Mouse (Mus musculus) thymus, adult 2 months (tissue): ENCODE data around the gene Pidd1. TPM values are rescaled to one million over a fixed set of nuclear protein-coding genes. Genes with fewer than 3 reads are reported as not detected.
A peak's percentile ranks its signal among the peaks of the same experiment; 100 is the strongest.
"Not testable (repeated sequence)": the region's sequence is repeated elsewhere in the genome, so short reads cannot be mapped to it uniquely, and the experiment has no call there.

Experiments used
- DNase-seq: peaks from one replicate; pipeline ENCODE4 v3.0.0; 2021
- H3K27ac ChIP-seq: fragments of 200-500 bp; 2 replicates; pipeline ENCODE4 v1.5.1; 2012; ENCODE audit warnings: low read length, control low read depth; ENCODE audit not compliant: control insufficient read depth, insufficient read depth
- H3K27me3 ChIP-seq: fragments of 200-500 bp; 2 replicates; pipeline ENCODE4 v1.6.1; 2012; ENCODE audit warnings: mild to moderate bottlenecking, low read length, moderate library complexity, mixed read lengths; ENCODE audit not compliant: control insufficient read depth, insufficient read depth
- H3K36me3 ChIP-seq: fragments of 200-500 bp; 2 replicates; pipeline ENCODE4 v1.6.1; 2012; ENCODE audit warnings: mild to moderate bottlenecking, low read length, moderate library complexity; ENCODE audit not compliant: control insufficient read depth, insufficient read depth
- H3K4me1 ChIP-seq: fragments of 200-500 bp; replicated peaks from 2 replicates; pipeline ENCODE4 v1.6.1; 2012; ENCODE audit warnings: low read length; ENCODE audit not compliant: control insufficient read depth, insufficient read depth
- H3K4me3 ChIP-seq: fragments of 200-500 bp; 2 replicates; pipeline ENCODE4 v1.5.1; 2012; ENCODE audit warnings: mild to moderate bottlenecking, low read length, control low read depth, moderate library complexity; ENCODE audit not compliant: control insufficient read depth, insufficient read depth
- CTCF ChIP-seq: fragments of 200-500 bp; IDR thresholded peaks from 2 replicates; pipeline ENCODE4 v1.5.1; 2012; ENCODE audit warnings: mild to moderate bottlenecking, control low read depth, low read length, moderate library complexity, borderline replicate concordance; ENCODE audit not compliant: control insufficient read depth, poor library complexity, insufficient read depth; ENCODE audit errors: extremely low read depth
- POLR2A ChIP-seq: fragments of 200-500 bp; IDR thresholded peaks from 2 replicates; pipeline ENCODE4 v1.6.1; 2012; ENCODE audit warnings: mild to moderate bottlenecking, low read length, control low read depth, moderate library complexity; ENCODE audit not compliant: control insufficient read depth, poor library complexity, insufficient read depth; ENCODE audit errors: extremely low read depth
- WGBS: fragments of 180-500 bp; shearing (Covaris S2); methylation state at CpG from one replicate; pipeline ENCODE4 v1.1.7; 2018; 5-methylcytosine and 5-hydroxymethylcytosine counted together
- polyA plus RNA-seq: library from polyadenylated mRNA; depleted of rRNA; stranded (reverse); fragments of >200 nt; gene quantifications from 2 replicates; pipeline ENCODE4 v1.2.3, GENCODE M21; 2012

Gene Pidd1
- polyA plus RNA-seq, 1 experiment = 109 TPM

DNA sequence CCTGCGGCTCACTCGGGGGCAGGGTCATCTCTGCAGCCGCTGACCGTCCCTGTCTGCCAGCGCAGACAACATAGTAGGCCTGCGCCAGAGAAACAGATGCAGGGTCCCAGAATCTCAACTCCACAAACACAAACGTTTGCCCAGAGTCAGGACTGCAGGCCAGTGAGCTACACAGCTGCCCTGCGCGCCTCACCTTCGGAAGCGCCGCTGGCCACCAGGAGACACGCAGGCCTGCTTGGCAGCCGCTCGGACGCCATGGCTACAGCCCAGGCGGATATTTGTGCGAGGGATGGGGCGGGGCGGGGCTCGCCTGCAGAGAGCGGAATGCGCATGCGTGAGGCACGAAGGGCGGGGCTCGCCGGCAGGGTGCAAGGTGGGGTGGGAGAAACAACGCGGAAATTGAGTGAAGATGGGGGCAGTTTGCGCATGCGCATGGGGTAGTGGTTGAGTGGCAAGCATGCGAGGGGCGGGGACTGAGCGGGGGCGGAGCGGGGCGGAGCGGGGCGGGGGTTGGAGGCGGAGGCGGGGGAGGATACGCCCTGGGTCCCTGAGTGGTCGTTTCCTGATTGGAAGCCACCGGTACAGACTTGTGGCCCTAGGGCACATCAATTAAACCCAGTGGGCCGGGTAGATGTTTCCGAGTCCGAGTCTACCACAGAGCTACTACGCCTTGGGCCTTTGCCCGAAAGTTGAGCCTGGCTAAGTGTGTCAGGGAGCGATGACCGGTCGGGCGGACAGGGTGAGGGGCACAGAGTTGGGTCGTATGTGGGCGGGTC, 29.8 kb downstream of the Pidd1 start, which contains the start of gene Gatd1:
Gene Gatd1, minus strand, starts transcription at position 328 of the 776 bp plus-strand sequence.
- under 1% methylated on average over 56 of the region's 56 CpGs for WGBS
- Histone ChIP-seq H3K4me3 (peak within 1 kb of the TSS; percentile 94), H3K27ac (peak within 1 kb of the TSS; percentile 14; the same call in 1 of the 2 replicates), H3K4me1 (peaks cover 14% of the 10 kb centered on the region), H3K36me3 (peaks cover 4% of the 10 kb centered on the region; the same call in 1 of the 2 replicates), H3K27me3 (no peaks in the 10 kb centered on the region)
- peak; percentile 99 for DNase-seq
- peak; percentile 80 for TF ChIP-seq POLR2A
- peak; percentile 44; the same call in 1 of the 2 replicates for TF ChIP-seq CTCF

- TF ChIP-seq CTCF = no peak
- peaks cover 15% of the 10 kb centered on the region for H3K4me1 ChIP-seq
- peak overlapping the region; percentile 14; the same call in 1 of the 2 replicates for H3K27ac ChIP-seq
- 6% methylated on average over 16 of the region's 16 CpGs for WGBS
- no peaks in the 10 kb centered on the region for H3K27me3 ChIP-seq
- peak; percentile 18 for DNase-seq
- peak overlapping the region; percentile 94 for H3K4me3 ChIP-seq
- peaks cover 4% of the 10 kb centered on the region; the same call in 1 of the 2 replicates for H3K36me3 ChIP-seq
These were observed 30.5 kb downstream of the Pidd1 start for GRCm38 (mm10) chr7:141413331-141413730.

- peaks cover 15% of the 10 kb centered on the region for H3K4me1 ChIP-seq
- no peak for DNase-seq
- 96% methylated on average over 1 of the region's 1 CpGs for WGBS
- peaks cover 4% of the 10 kb centered on the region; the same call in 1 of the 2 replicates for H3K36me3 ChIP-seq
- H3K27ac ChIP-seq = no peak overlapping the region
- no peak for TF ChIP-seq CTCF
- TF ChIP-seq POLR2A = no peak
- H3K27me3 ChIP-seq = no peaks in the 10 kb centered on the region
- no peak overlapping the region for H3K4me3 ChIP-seq
These were observed 32.2 kb downstream of the Pidd1 start for GRCm38 (mm10) chr7:141411667-141412066.

DNA sequence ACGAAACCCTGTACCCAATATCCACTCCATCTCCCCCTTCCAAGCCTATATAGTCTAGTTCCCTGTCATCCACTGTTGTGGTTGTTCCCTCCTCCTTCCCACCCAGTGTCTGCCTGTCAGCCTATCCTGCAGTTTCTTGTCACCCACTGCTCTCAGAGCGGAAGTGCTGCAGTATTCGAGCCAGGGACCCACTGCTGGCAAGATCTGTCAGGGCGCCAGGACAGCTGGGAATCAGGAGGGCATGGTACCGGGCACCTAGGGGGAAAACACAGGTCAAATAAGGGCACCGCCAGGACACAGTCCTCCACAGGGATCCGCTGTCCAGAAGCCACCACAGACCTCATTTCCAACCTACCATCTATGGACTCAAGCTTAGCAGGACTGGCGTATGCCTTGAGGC, 33.2 kb downstream of the Pidd1 start:
- H3K4me1 ChIP-seq = peaks cover 15% of the 10 kb centered on the region
- no peak overlapping the region for H3K4me3 ChIP-seq
- no peak for TF ChIP-seq CTCF
- WGBS = 97% methylated on average over 8 of the region's 8 CpGs
- peaks cover 4% of the 10 kb centered on the region; the same call in 1 of the 2 replicates for H3K36me3 ChIP-seq
- no peak overlapping the region for H3K27ac ChIP-seq
- DNase-seq = no peak
- H3K27me3 ChIP-seq = no peaks in the 10 kb centered on the region

- Histone ChIP-seq H3K27me3 (no peaks in the 10 kb centered on the region), H3K4me1 (peaks cover 11% of the 10 kb centered on the region), H3K4me3 (no peak overlapping the region), H3K36me3 (peaks cover 4% of the 10 kb centered on the region; the same call in 1 of the 2 replicates), H3K27ac (no peak overlapping the region)
- TF ChIP-seq CTCF = peak; percentile 86
- TF ChIP-seq POLR2A = no peak
- DNase-seq = peak; percentile 79
- 24% methylated on average over 11 of the region's 11 CpGs for WGBS
These were observed 35.0 kb downstream of the Pidd1 start for GRCm38 (mm10) chr7:141408833-141409232.

- H3K4me3 ChIP-seq, H3K27me3 ChIP-seq, H3K36me3 ChIP-seq, H3K27ac ChIP-seq, H3K4me1 ChIP-seq, DNase-seq: not testable (repeated sequence)
- WGBS = over 99% methylated on average over 7 of the region's 7 CpGs
These were observed 36.2 kb downstream of the Pidd1 start for GRCm38 (mm10) chr7:141407670-141408069.

DNA sequence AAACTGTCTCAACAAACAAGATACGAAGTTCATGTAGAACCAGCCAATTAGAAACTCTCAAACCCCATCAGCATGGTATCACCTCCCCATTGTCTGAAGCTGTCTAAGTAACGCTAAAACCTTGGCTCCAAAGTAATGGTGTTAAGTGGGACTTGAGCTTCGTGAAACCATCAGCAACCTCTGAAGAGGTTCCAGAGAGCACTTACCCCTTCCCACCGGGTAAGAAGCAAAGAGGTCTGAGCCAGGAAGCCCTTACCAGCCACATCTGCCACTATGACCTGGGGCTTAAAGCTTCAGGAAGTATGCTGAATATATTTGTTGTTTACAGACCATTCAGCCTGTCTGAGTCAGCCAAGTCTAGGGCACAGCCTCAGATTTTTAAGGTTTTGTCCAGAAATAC, 38.4 kb downstream of the Pidd1 start:
- Histone ChIP-seq H3K27me3 (no peaks in the 10 kb centered on the region), H3K4me3 (no peak overlapping the region), H3K27ac (no peak overlapping the region), H3K36me3 (peaks cover 22% of the 10 kb centered on the region), H3K4me1 (peaks cover 3% of the 10 kb centered on the region; the same call in 1 of the 2 replicates)
- no peak for DNase-seq
- TF ChIP-seq CTCF (no peak), POLR2A (no peak)
- 82% methylated on average over 4 of the region's 4 CpGs for WGBS
